9 mouse cellular contexts compared by ENCODE assay signal in the genomic region with DNA sequence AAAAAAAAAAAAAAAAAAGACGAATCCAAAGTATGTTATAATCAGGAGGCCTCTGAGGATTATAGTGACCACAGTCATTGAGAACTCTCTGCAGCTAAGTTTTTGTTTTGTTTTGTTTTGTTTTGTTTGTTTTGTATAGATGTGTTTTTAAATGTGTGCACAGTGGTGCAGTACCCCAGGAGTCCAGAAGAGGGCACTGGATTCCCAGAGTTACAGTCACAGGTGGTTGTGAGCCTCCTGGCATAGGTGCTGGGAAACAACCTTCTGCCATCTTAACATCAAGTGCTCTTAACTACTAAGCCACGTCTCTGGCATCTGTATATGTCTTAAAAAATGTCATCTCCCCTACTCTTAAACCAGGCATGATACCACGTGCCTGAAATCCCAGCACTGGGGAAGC. TPM values are rescaled to one million over a fixed set of nuclear protein-coding genes. Genes with fewer than 3 reads are reported as not detected.
DNase-seq lines count a peak whose midpoint lies in the region; ATAC-seq lines count a peak whose summit lies in the region.
"Had no signal": no experiment of that assay in that cellular context is flagged by ENCODE, and none has a peak within 500 bp of the region (broad histone marks: within the 10 kb centered on the region; RNA-seq: fewer than 3 reads in every experiment).

No protein-coding gene starts in this region.

- H3K9ac ChIP-seq in midbrain, embryonic 14.5 days (replicated peaks; ENCODE audit: low read length): no peak overlapping the region
- H3K9ac ChIP-seq in midbrain, embryonic 13.5 days (replicated peaks): no peak overlapping the region
- H3K9ac ChIP-seq: heart, embryonic 15.5 days had no signal

- no peak for ATAC-seq in midbrain, embryonic 14.5 days (ENCODE audit: low FRiP score, low TSS enrichment)
- ATAC-seq in midbrain, embryonic 13.5 days: no peak
- ATAC-seq in common myeloid progenitor, adult 5-6 weeks (replicated peaks; ENCODE audit: low read depth, poor library complexity, severe bottlenecking): 0 out of 2 replicates have a peak, but pooled peaks have one; percentile 66
- peak; percentile 59; the same call in 1 of the 2 replicates for ATAC-seq in neutrophil, adult 5-6 weeks (ENCODE audit: extremely low read depth, insufficient number of reproducible peaks, low FRiP score, poor library complexity, severe bottlenecking)

- H3K4me2 ChIP-seq in midbrain, embryonic 14.5 days (ENCODE audit: low read length): no peak overlapping the region
- no peak overlapping the region for H3K4me2 ChIP-seq in midbrain, embryonic 13.5 days (replicated peaks)
- H3K4me2 ChIP-seq: heart, embryonic 15.5 days had no signal

- no peaks in the 10 kb centered on the region for H3K9me3 ChIP-seq in midbrain, embryonic 14.5 days (ENCODE audit: control insufficient read depth, low read length)
- no peaks in the 10 kb centered on the region for H3K9me3 ChIP-seq in midbrain, embryonic 13.5 days
- H3K9me3 ChIP-seq: heart, embryonic 15.5 days had no signal

- H3K27me3 ChIP-seq in midbrain, embryonic 14.5 days (ENCODE audit: control insufficient read depth, insufficient read depth, low read length): no peaks in the 10 kb centered on the region
- H3K27me3 ChIP-seq in midbrain, embryonic 13.5 days: no peaks in the 10 kb centered on the region
- H3K27me3 ChIP-seq: heart, embryonic 15.5 days had no signal

- no peak overlapping the region for H3K4me3 ChIP-seq in midbrain, embryonic 14.5 days (replicated peaks; ENCODE audit: low read depth, low read length)
- H3K4me3 ChIP-seq in midbrain, embryonic 13.5 days (replicated peaks): no peak overlapping the region
- H3K4me3 ChIP-seq: heart, embryonic 15.5 days had no signal

- DNase-seq in embryo, embryonic 10 days (ENCODE audit: low spot score): peak; percentile 41
- no peak for DNase-seq in embryo, embryonic 9.5 days (ENCODE audit: extremely low spot score)
- peak; percentile 73 for DNase-seq in midbrain, embryonic 14.5 days
- DNase-seq in left cerebral cortex, adult 9 months (ENCODE audit: low spot score in 2 of 2): no peak
- no peak for DNase-seq in layer of hippocampus, adult 11-12 months (ENCODE audit: low spot score)

- no peak overlapping the region for H3K27ac ChIP-seq in midbrain, embryonic 14.5 days (replicated peaks; ENCODE audit: low read depth, low read length)
- H3K27ac ChIP-seq in midbrain, embryonic 13.5 days: no peak overlapping the region
- H3K27ac ChIP-seq: heart, embryonic 15.5 days had no signal

- 65% methylated on average over 3 of the region's 3 CpGs for WGBS in midbrain, embryonic 14.5 days
- WGBS in midbrain, embryonic 13.5 days: 49% methylated on average over 3 of the region's 3 CpGs

- peaks cover 90% of the 10 kb centered on the region for H3K36me3 ChIP-seq in midbrain, embryonic 14.5 days (ENCODE audit: control insufficient read depth, insufficient read depth, low read length)
- H3K36me3 ChIP-seq in midbrain, embryonic 13.5 days: peaks cover 91% of the 10 kb centered on the region
- H3K36me3 ChIP-seq: heart, embryonic 15.5 days had no signal

- no peaks in the 10 kb centered on the region for H3K4me1 ChIP-seq in midbrain, embryonic 14.5 days (ENCODE audit: control insufficient read depth, insufficient read depth, low read length)
- H3K4me1 ChIP-seq in midbrain, embryonic 13.5 days (replicated peaks): no peaks in the 10 kb centered on the region
- H3K4me1 ChIP-seq: heart, embryonic 15.5 days had no signal

RNA-seq across cellular contexts. Expression of a gene that starts 7.6 kb away (rescaled TPM):
- polyA plus RNA-seq in midbrain, embryonic 14.5 days (2014; fragmentation: Nextera tagmentation; extraction: Ambion mirVana): 107 and 145 TPM in 2 replicates
- 128 and 132 TPM in 2 replicates for polyA plus RNA-seq in midbrain, embryonic 13.5 days (2015; fragmentation: Nextera tagmentation; extraction: Ambion mirVana)
- 15.2 and 31.2 TPM in 2 replicates for total RNA-seq in common myeloid progenitor, adult 5-6 weeks (2017)
- 35.1 and 37.2 TPM in 2 replicates for total RNA-seq in neutrophil, adult 5-6 weeks (2017)

RNA-seq across cellular contexts. Expression of a gene that starts 9.4 kb away (rescaled TPM):
- 121 and 131 TPM in 2 replicates for polyA plus RNA-seq in midbrain, embryonic 14.5 days (2014; fragmentation: Nextera tagmentation; extraction: Ambion mirVana)
- 92.0 and 99.2 TPM in 2 replicates for polyA plus RNA-seq in midbrain, embryonic 13.5 days (2015; fragmentation: Nextera tagmentation; extraction: Ambion mirVana)
- not detected in 2 replicates for total RNA-seq in common myeloid progenitor, adult 5-6 weeks (2017)
- total RNA-seq in neutrophil, adult 5-6 weeks (2017): 1.3 TPM in 1 of 2 replicates, not detected in the other

RNA-seq across cellular contexts. Expression of a gene that starts 13.7 kb away (rescaled TPM):
- polyA plus RNA-seq in midbrain, embryonic 14.5 days (2014; fragmentation: Nextera tagmentation; extraction: Ambion mirVana): 9.3 and 10.2 TPM in 2 replicates
- 10.8 and 11.7 TPM in 2 replicates for polyA plus RNA-seq in midbrain, embryonic 13.5 days (2015; fragmentation: Nextera tagmentation; extraction: Ambion mirVana)
- 1.4 TPM in 1 of 2 replicates, not detected in the other for total RNA-seq in common myeloid progenitor, adult 5-6 weeks (2017)
- total RNA-seq in neutrophil, adult 5-6 weeks (2017): 0.74 and 4.0 TPM in 2 replicates

RNA-seq across cellular contexts. Expression of a gene that starts 20.6 kb away (rescaled TPM):
- polyA plus RNA-seq in midbrain, embryonic 14.5 days (2014; fragmentation: Nextera tagmentation; extraction: Ambion mirVana): not detected in 2 replicates
- not detected in 2 replicates for polyA plus RNA-seq in midbrain, embryonic 13.5 days (2015; fragmentation: Nextera tagmentation; extraction: Ambion mirVana)
- 0.96 and 3.3 TPM in 2 replicates for total RNA-seq in common myeloid progenitor, adult 5-6 weeks (2017)
- 4.7 and 6.6 TPM in 2 replicates for total RNA-seq in neutrophil, adult 5-6 weeks (2017)
- polyA plus RNA-seq: heart, embryonic 15.5 days had no signal

RNA-seq across cellular contexts. Expression of a gene that starts 20.7 kb away (rescaled TPM):
- 2.5 and 5.0 TPM in 2 replicates for polyA plus RNA-seq in midbrain, embryonic 14.5 days (2014; fragmentation: Nextera tagmentation; extraction: Ambion mirVana)
- 5.9 and 6.4 TPM in 2 replicates for polyA plus RNA-seq in midbrain, embryonic 13.5 days (2015; fragmentation: Nextera tagmentation; extraction: Ambion mirVana)
- 8.2 and 17.5 TPM in 2 replicates for total RNA-seq in common myeloid progenitor, adult 5-6 weeks (2017)
- 1.8 and 2.6 TPM in 2 replicates for total RNA-seq in neutrophil, adult 5-6 weeks (2017)

Comparison
In these comparisons a context has a peak if more than half of its experiments do, and no peak if none do; other contexts are left out.
1. DNase-seq: peak in embryo, embryonic 10 days (single experiment) and midbrain, embryonic 14.5 days (single experiment); none in embryo, embryonic 9.5 days (single experiment), left cerebral cortex, adult 9 months (0 of 2) and layer of hippocampus, adult 11-12 months (single experiment).
2. ATAC-seq: peak in common myeloid progenitor, adult 5-6 weeks (single experiment) and neutrophil, adult 5-6 weeks (single experiment); none in midbrain, embryonic 14.5 days (single experiment) and midbrain, embryonic 13.5 days (single experiment).